Mouse (Mus musculus) pancreas, adult 10 weeks (tissue): Measurements from ENCODE around the gene Defa22. TPM values are rescaled to one million over a fixed set of nuclear protein-coding genes. Genes with fewer than 3 reads are reported as not detected.

Experiments used
- polyA plus RNA-seq: library from polyadenylated mRNA; stranded (reverse); fragments of 350-450 nt; fragmentation: Illumina TruSeq; extraction: RNeasy Lipid Tissue Mini Kit (QIAGEN cat#74804); gene quantifications from one replicate; pipeline ENCODE4 v1.2.3, GENCODE M21; 2015; ENCODE audit warnings: low read depth, low replicate concordance; ENCODE audit not compliant: insufficient read depth

The Defa22 gene
- not detected for polyA plus RNA-seq

GRCm38 (mm10) chr8:21161977-21162376 lies at the start of gene Defa22:
Gene Defa22, plus strand, starts transcription at chr8:21162277.

DNA sequence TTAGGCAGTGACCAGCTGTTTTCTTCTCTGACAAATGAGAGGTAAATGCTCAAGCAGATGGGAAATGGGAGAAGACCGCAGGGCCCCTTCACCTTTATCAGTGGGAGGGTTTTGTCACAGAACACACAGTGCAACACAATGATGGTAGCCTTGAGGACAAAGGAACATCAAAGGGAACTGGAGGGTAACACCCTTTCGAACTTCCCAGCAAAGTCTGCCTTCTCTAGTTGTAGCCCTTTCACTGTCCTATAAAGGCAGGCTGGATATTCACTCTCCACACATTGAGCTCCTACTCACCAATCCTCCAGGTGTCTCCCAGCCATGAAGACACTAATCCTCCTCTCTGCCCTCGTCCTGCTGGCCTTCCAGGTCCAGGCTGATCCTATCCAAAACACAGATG lies 27.7 kb upstream of the Defa22 start, which contains the start of gene Defa30:
Gene Defa30 (plus strand): TSS at position 301 of the 400 bp plus-strand sequence.

GRCm38 (mm10) chr8:21191314-21191713 lies 29.2 kb downstream of the Defa22 start, which contains the start of gene Defa31:
Gene Defa31, plus strand, starts transcription at chr8:21191614.

GRCm38 (mm10) chr8:21201261-21201660 lies 39.2 kb downstream of the Defa22 start, which contains the start of gene Gm15293:
Gene Gm15293, plus strand, starts transcription at chr8:21201561.

Other genes starting within 250 kb of the Defa22 start
- not detected for gene Gm6040, start 240.2 kb upstream of the Defa22 start, polyA plus RNA-seq
- gene AY761185, start 217.6 kb upstream of the Defa22 start, polyA plus RNA-seq: not detected
- gene Defa21, start 136.7 kb upstream of the Defa22 start, polyA plus RNA-seq: not detected
- not detected for gene Defa23, start 107.2 kb upstream of the Defa22 start, polyA plus RNA-seq
- gene Defa35, start 97.2 kb upstream of the Defa22 start, polyA plus RNA-seq: not detected
- not detected for gene Defa25, start 77.8 kb upstream of the Defa22 start, polyA plus RNA-seq
- gene Gm14851, start 66.2 kb upstream of the Defa22 start, polyA plus RNA-seq: not detected
- gene Defa30, start 27.6 kb upstream of the Defa22 start, polyA plus RNA-seq: not detected
- gene Defa31, start 29.3 kb downstream of the Defa22 start, polyA plus RNA-seq: not detected
- gene Gm15293, start 39.3 kb downstream of the Defa22 start, polyA plus RNA-seq: not detected
- not detected for gene Gm15292, start 87.5 kb downstream of the Defa22 start, polyA plus RNA-seq
- not detected for gene Defa27, start 153.3 kb downstream of the Defa22 start, polyA plus RNA-seq
- gene Defa29, start 164.7 kb downstream of the Defa22 start, polyA plus RNA-seq: not detected
- not detected for gene Defa2, start 216.2 kb downstream of the Defa22 start, polyA plus RNA-seq
- not detected for gene Defa33, start 229.5 kb downstream of the Defa22 start, polyA plus RNA-seq